Mouse (Mus musculus): Measurements from ENCODE around the gene Arhgef26.

- TF ChIP-seq POLR2A (IDR thresholded peaks at IDR 0.05; ENCODE audit: control insufficient read depth, low read depth, low read length) (peak; percentile 96), CTCF (IDR thresholded peaks at IDR 0.05; ENCODE audit: control insufficient read depth, insufficient read depth, insufficient replicate concordance, low read depth, low read length) (no peak)
These were observed 168.5 kb downstream of the Arhgef26 start, which contains the start of gene Dhx36 for GRCm38 (mm10) chr3:62506488-62507205.
